Mouse (Mus musculus): ENCODE measurements around the gene Asphd1. TPM values are rescaled to one million over a fixed set of nuclear protein-coding genes. Genes with fewer than 3 reads are reported as not detected.
A peak's percentile ranks its signal among the peaks of the same experiment; 100 is the strongest.

Asphd1 gene
- not detected for total RNA-seq (2021)

DNA sequence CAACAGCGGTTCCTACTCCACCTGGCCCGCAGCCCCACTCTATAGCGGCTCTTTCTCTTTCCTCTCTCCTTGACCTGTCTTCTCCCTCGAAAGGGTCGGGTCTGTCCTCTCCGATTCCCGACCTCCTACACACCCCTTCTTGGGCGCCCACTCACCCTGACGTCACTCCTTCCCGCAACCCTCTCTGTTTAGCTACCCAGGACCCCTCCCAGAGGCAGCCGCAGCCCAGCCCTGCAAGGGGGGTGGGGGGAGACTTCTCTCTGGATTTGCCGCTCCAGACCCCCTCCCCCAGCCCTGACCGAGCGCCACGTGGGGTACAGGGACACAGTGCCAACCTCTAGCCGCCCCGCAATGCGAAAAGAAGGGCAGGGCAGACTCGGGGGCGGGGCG lies at the start of gene Asphd1:
Asphd1 (minus strand) TSS at position 180 of the 390 bp plus-strand sequence.
- intact Hi-C loops (cut with DNase I): loop anchor here (1.0 to 5.0 kb wide), 2 partner anchors 65 to 127 kb away; partner anchors contain the start of gene Mvp
- no peak for DNase-seq

GRCm38 (mm10) chr7:126996449-126996848 lies 47.1 kb upstream of the Asphd1 start:
- DNase-seq: no peak
- intact Hi-C loops (cut with DNase I): no loop called here

DNA sequence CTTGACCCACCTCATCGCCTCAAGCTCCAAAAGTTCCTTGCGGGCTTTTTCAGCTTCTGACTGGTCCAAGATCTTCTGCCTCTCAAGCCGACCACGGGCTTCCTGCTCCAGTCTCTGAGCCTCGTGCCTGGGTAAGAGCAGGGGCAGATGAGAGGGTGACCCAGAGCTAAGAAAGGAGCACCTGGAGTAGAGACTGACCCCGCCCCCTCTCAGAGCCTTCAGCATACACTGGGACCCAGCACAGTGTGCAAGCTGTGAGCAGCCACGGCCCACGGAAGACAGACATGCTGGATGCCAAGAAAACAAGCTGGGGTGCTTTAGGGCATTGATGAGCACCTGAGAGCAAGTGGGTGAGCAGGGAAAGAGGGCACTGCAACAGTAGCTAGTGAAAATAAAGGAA lies 39.4 kb upstream of the Asphd1 start:
- no peak for DNase-seq
- intact Hi-C loops (cut with DNase I): no loop called here

DNA sequence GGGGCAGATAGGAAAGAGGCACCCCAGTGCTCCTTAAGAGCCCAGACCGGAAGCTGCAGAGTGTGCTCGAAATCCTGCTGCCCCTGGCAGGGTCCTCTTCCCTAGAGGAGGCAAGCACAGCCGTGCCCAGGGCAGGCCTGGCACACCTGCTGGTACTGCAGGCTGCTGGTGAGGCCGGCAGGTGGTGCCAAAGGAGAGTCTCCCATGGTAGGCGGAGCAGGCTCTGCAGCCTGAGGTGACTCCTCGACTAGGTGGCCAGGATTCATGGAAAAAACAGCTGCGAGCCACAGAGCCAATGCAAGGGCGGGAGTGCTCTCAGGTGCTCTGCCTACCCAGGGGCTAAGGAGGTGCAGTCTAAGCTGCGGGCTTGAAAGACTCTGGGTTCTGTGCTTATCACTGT lies 36.9 kb upstream of the Asphd1 start:
- DNase-seq: peak; percentile 62 to 68
- intact Hi-C loops (cut with DNase I): loop anchor here (2.0 kb wide), 1 partner anchor 118 kb away; no protein-coding TSS in a partner anchor

GRCm38 (mm10) chr7:126984667-126985444 lies 35.5 kb upstream of the Asphd1 start:
- intact Hi-C loops (cut with DNase I): no loop called here
- no peak for DNase-seq

- no peak for DNase-seq
- intact Hi-C loops (cut with DNase I): no loop called here
Measured at GRCm38 (mm10) chr7:126983113-126983512, 33.7 kb upstream of the Asphd1 start.

GRCm38 (mm10) chr7:126982054-126982453 lies 32.7 kb upstream of the Asphd1 start:
- intact Hi-C loops (cut with DNase I): no loop called here
- DNase-seq: no peak

DNA sequence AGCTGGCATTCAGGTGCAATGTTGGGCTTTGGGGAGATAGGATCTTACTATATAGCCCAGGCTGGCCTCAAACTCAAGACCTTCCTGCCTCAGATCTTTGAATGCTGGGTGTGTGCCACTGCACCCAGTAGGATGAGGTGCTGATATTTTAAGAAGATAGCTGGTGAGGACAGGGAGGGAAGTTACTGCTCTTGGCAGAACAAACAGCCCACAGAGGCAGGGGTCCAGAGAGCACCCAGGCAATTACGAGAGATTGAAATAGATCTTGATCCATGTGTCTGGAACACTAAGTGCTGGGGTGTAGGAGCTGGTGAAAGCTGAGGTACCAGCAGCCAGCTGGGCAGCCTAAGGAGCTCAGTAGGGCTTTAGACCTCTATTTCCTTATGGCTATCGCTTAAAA lies 32.2 kb upstream of the Asphd1 start:
- DNase-seq: no peak
- intact Hi-C loops (cut with DNase I): no loop called here

- no peak for DNase-seq
- intact Hi-C loops (cut with DNase I): no loop called here
Measured at GRCm38 (mm10) chr7:126978841-126979240, 29.5 kb upstream of the Asphd1 start.

DNA sequence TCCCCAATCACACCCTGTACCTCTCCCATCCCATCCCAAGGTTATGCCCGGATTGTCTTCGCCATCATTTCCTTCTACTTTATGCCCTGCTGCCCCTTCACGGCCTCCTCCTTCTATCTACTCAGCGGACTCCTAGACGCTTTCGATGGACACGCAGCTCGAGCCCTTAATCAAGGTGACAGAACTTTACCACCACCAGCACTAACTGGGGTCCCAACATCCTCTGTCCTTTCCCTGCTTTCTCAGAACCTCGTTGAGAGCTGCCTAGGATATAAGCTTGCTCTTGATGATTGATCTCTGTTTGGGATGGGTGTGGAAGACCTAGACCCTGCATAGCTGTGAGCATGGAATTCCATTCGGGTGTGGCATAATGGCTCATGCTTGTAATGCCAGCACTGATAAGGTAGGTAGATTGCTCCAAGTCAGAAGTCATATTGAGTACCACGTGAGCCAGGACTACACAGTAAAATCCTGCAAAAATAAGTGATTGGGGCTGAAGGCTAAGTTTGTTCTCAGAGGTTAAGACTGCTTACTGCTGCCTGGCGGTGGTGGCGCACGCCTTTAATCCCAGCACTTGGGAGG lies 27.6 kb upstream of the Asphd1 start:
- intact Hi-C loops (cut with DNase I): no loop called here
- DNase-seq: peak in 1 of 2 experiments; percentile 13

- intact Hi-C loops (cut with DNase I): loop anchor here (2.0 kb wide), 2 partner anchors 25 to 41 kb away; partner anchors contain the start of genes Pagr1a, Pagr1b and Sez6l2
- DNase-seq: peak; percentile 97 to 99
Measured at GRCm38 (mm10) chr7:126975950-126976866, 26.8 kb upstream of the Asphd1 start, which contains the start of gene Cdiptos. Gene Cdiptos, minus strand, starts transcription at chr7:126976098.

DNA sequence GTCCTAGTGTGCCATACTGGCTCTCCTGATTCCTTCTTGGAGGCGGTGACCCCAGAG lies 26.3 kb upstream of the Asphd1 start, which contains the start of gene Cdipt:
Cdipt (plus strand) TSS at position 22 of the 57 bp plus-strand sequence.
- intact Hi-C loops (cut with DNase I): loop anchor here (2.0 kb wide), 2 partner anchors 25 to 41 kb away; partner anchors contain the start of genes Pagr1a, Pagr1b and Sez6l2
- DNase-seq: no peak

DNA sequence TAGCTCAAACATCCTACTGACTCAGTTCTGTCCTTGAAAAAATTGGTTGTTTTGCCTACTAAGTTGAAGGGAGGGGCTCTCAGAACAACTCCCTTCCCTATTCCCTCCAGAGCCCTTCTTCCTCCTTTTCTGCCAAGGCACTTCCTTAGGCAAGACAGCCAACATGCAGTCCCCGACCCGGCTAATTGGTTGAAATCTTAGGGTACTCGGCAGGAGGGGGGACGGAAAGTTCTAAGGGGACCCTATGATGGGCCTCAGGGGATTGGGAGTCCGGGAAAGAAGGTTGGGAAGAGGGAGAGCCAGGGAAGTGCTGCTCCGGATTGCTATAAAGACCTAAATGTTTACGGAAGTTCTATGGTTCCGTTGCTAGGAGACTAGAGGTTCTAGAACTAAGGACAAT lies 26.1 kb upstream of the Asphd1 start:
- DNase-seq: no peak
- intact Hi-C loops (cut with DNase I): loop anchor here (2.0 kb wide), 2 partner anchors 25 to 41 kb away; partner anchors contain the start of genes Pagr1a, Pagr1b and Sez6l2

GRCm38 (mm10) chr7:126967361-126967760 lies 18.0 kb upstream of the Asphd1 start:
- DNase-seq: no peak
- intact Hi-C loops (cut with DNase I): no loop called here

GRCm38 (mm10) chr7:126965568-126965967 lies 16.2 kb upstream of the Asphd1 start:
- intact Hi-C loops (cut with DNase I): no loop called here
- no peak for DNase-seq

GRCm38 (mm10) chr7:126963548-126964286 lies 14.3 kb upstream of the Asphd1 start:
- peak; percentile 53 for DNase-seq
- intact Hi-C loops (cut with DNase I): loop anchor here (1.0 to 2.0 kb wide), 2 partner anchors 131 to 141 kb away; no protein-coding TSS in a partner anchor

DNA sequence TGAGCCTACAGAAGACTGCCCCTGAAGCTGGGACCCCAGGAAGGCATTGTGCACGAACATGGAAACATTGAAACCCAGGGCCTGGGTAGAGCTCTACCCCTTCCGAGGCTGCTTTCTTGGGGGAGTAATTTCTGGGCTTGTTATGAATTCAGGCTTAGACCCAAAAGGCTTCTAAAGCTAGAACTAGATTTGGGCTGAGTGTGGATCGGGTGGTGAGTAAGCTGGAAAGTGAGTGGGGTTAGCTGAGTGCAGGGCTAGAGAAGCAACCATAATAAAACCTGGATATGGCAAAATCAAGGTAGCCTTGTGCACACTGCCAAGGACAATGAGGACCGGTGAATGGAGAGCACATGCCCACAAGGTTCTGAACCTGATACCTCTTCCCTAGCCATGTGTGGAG lies 12.6 kb upstream of the Asphd1 start:
- DNase-seq: no peak
- intact Hi-C loops (cut with DNase I): loop anchor here (2.0 kb wide), 1 partner anchor 129 kb away; no protein-coding TSS in a partner anchor

GRCm38 (mm10) chr7:126961095-126961494 lies 11.7 kb upstream of the Asphd1 start:
- no peak for DNase-seq
- intact Hi-C loops (cut with DNase I): no loop called here

- intact Hi-C loops (cut with DNase I): no loop called here
Measured at GRCm38 (mm10) chr7:126959780-126960179, 10.4 kb upstream of the Asphd1 start.

GRCm38 (mm10) chr7:126955125-126955524 lies 5.7 kb upstream of the Asphd1 start:
- no peak for DNase-seq
- intact Hi-C loops (cut with DNase I): no loop called here

More at GRCm38 (mm10) chr7:126959780-126960179, 10.4 kb upstream of the Asphd1 start:
- DNase-seq: no peak

Measured in heart, postnatal 10 days (tissue).